Mouse (Mus musculus) heart, postnatal 0 days (tissue): Measurements from ENCODE around the gene Olfr190. TPM values are rescaled to one million over a fixed set of nuclear protein-coding genes. Genes with fewer than 3 reads are reported as not detected.
"Not testable (repeated sequence)": the region's sequence is repeated elsewhere in the genome, so short reads cannot be mapped to it uniquely, and the experiment has no call there.

Source experiments
- ATAC-seq: fragments of 200-750 bp; cut with Nextera tagmentation; 2 replicates; pipeline ENCODE4 v1.8.0; 2017; ENCODE audit warnings: low read depth, moderate number of reproducible peaks, moderate library complexity; ENCODE audit not compliant: insufficient read depth
- DNase-seq: peaks from one replicate; pipeline ENCODE4 v3.0.0-alpha.2; 2016; ENCODE audit warnings: low spot score
- H3K27ac ChIP-seq: fragments of 300-500 bp; sonication (generic); 2 replicates; pipeline ENCODE4 v1.5.1; 2014; ENCODE audit warnings: low read depth, mild to moderate bottlenecking
- H3K27me3 ChIP-seq: fragments of 300-500 bp; sonication (generic); 2 replicates; pipeline ENCODE4 v1.6.1; 2014; ENCODE audit warnings: low read length, mixed read lengths; ENCODE audit not compliant: control insufficient read depth, insufficient read depth
- H3K36me3 ChIP-seq: fragments of 300-500 bp; sonication (generic); replicated peaks from 2 replicates; pipeline ENCODE4 v1.6.1; 2014; ENCODE audit warnings: low read length, mixed read lengths; ENCODE audit not compliant: control insufficient read depth, insufficient read depth
- H3K4me1 ChIP-seq: fragments of 300-500 bp; sonication (generic); 2 replicates; pipeline ENCODE4 v1.6.1; 2014; ENCODE audit warnings: antibody characterized with exemption; ENCODE audit not compliant: control insufficient read depth, insufficient read depth
- H3K4me2 ChIP-seq: fragments of 300-500 bp; sonication (generic); 2 replicates; pipeline ENCODE4 v1.6.1; 2014; ENCODE audit warnings: low read depth, mild to moderate bottlenecking, low read length, moderate library complexity
- H3K4me3 ChIP-seq: fragments of 300-500 bp; sonication (generic); 2 replicates; pipeline ENCODE4 v1.5.1; 2014; ENCODE audit warnings: low read depth, low read length
- H3K9ac ChIP-seq: fragments of 300-500 bp; sonication (generic); replicated peaks from 2 replicates; pipeline ENCODE4 v1.6.1; 2014; ENCODE audit warnings: low read depth, low read length, mixed read lengths
- H3K9me3 ChIP-seq: fragments of 300-500 bp; sonication (generic); replicated peaks from 2 replicates; pipeline ENCODE4 v1.6.1; 2016; ENCODE audit warnings: low read length; ENCODE audit not compliant: control insufficient read depth
- CTCF ChIP-seq: IDR thresholded peaks from 2 replicates; pipeline ENCODE4 v1.5.1; 2016; ENCODE audit warnings: antibody characterized with exemption, control low read depth, low read depth
- EP300 ChIP-seq: IDR thresholded peaks from 2 replicates; pipeline ENCODE4 v1.6.1; 2016; ENCODE audit warnings: antibody characterized with exemption, low read depth
- WGBS: fragments of 180-500 bp; shearing (Covaris S2); extraction: QIAGEN DNeasy Blood & Tissue Kit; methylation state at CpG from one replicate; pipeline ENCODE4 v1.1.7; 2014; 5-methylcytosine and 5-hydroxymethylcytosine counted together
- polyA plus RNA-seq: library from polyadenylated mRNA; unstranded; fragments of >200 nt; fragmentation: Nextera tagmentation; extraction: Ambion mirVana; gene quantifications from 2 replicates; pipeline ENCODE4 v1.2.1, GENCODE M21; 2015
- total RNA-seq: library from RNA; depleted of rRNA; stranded (reverse); fragments of >200 nt; gene quantifications from 2 replicates; pipeline ENCODE4 v1.2.3, GENCODE M21; 2014; ENCODE audit warnings: low replicate concordance; rRNA removed

The Olfr190 gene
- total RNA-seq, result not detected in 2 replicates
- polyA plus RNA-seq, result not detected in 2 replicates

DNA sequence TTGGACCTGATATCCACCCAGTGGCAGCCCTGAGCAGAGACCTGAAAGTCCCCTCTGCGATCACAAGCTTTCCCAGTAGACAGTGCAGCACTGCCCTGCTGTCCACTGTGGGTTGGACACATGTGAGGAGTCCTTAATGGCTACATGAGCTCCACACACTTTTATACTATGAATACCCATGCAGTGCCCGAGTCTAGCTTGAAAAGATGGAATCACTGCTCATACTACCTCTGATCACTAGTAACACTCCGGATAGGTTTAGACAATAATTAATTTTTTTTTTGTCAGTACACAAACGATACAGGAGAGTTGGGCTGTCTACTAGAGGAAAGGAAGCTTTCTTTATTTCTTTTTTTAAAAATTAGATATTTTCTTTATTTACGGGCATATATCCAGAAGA lies at the start of gene Olfr190:
Olfr190 (minus strand) TSS at position 101 of the 400 bp plus-strand sequence.
- Histone ChIP-seq H3K9ac (no peak within 1 kb of the TSS), H3K27ac (no peak within 1 kb of the TSS), H3K4me2 (no peak within 1 kb of the TSS), H3K4me1 (no peaks in the 10 kb centered on the region), H3K4me3 (no peak within 1 kb of the TSS), H3K9me3 (no peaks in the 10 kb centered on the region), H3K36me3 (no peaks in the 10 kb centered on the region), H3K27me3 (no peaks in the 10 kb centered on the region)
- no peak for DNase-seq
- no peak for ATAC-seq
- 76% methylated on average over 5 of the region's 5 CpGs for WGBS
- no peak for TF ChIP-seq CTCF
- no peak for TF ChIP-seq EP300

DNA sequence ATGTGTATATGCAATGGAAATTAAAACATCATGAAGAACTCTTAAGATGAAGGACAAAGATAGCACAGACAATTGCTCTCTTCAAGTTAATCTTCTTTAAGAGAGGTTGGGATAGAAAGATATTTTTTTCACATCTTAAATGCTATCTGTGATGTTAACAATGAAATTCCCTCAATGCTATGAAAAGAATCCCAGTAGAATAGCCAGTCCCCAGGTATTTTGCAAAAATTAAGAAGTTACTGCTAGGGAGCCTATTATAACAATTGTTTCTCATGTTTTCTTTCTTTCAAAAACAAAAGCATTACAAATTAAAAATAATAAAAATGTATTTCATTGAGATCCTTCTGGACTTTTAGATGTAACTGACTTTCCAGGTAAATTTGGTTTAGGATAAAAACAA lies 43.2 kb upstream of the Olfr190 start, which contains the start of gene Olfr194:
Olfr194 (minus strand) TSS at position 101 of the 400 bp plus-strand sequence.
- Histone ChIP-seq H3K4me3 (no peak within 1 kb of the TSS), H3K4me1 (no peaks in the 10 kb centered on the region), H3K27ac (no peak within 1 kb of the TSS), H3K27me3 (no peaks in the 10 kb centered on the region), H3K4me2 (no peak within 1 kb of the TSS), H3K9me3 (0 out of 2 replicates have a peak, but pooled peaks cover 12% of the 10 kb centered on the region), H3K9ac (no peak within 1 kb of the TSS), H3K36me3 (no peaks in the 10 kb centered on the region)
- ATAC-seq (no peak), DNase-seq (no peak)
- no peak for TF ChIP-seq CTCF
- TF ChIP-seq EP300, result no peak

DNA sequence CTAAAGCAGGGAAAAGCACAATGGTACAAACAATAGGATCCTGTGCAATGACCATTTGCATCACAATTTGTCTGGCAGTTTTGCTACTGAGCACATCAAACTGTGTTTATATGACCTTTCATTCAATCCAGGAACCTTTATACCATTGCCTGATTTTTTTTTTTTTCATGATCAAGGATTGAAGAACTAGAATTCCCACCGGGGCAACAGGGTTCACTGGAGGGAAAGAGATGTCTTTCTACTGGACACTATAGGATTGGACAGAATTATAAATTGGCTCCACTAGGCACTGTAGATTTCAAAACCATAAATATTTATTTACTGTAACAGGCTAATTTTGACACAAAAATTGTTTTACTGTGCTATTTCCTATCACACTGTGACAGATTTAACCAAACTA lies 34.0 kb upstream of the Olfr190 start, which contains the start of gene Olfr193:
Olfr193 (minus strand) TSS at position 101 of the 400 bp plus-strand sequence.
- no peak within 1 kb of the TSS for H3K27ac ChIP-seq
- no peak within 1 kb of the TSS for H3K4me2 ChIP-seq
- H3K4me1 ChIP-seq, result no peaks in the 10 kb centered on the region
- DNase-seq (no peak), ATAC-seq (no peak)
- no peak within 1 kb of the TSS for H3K9ac ChIP-seq
- no peak within 1 kb of the TSS for H3K4me3 ChIP-seq
- no peaks in the 10 kb centered on the region for H3K36me3 ChIP-seq
- WGBS, result 74% methylated on average over 1 of the region's 1 CpGs
- H3K27me3 ChIP-seq, result no peaks in the 10 kb centered on the region
- TF ChIP-seq CTCF, result no peak
- TF ChIP-seq EP300, result no peak
- H3K9me3 ChIP-seq, result 0 out of 2 replicates have a peak, but pooled peaks cover 5% of the 10 kb centered on the region

DNA sequence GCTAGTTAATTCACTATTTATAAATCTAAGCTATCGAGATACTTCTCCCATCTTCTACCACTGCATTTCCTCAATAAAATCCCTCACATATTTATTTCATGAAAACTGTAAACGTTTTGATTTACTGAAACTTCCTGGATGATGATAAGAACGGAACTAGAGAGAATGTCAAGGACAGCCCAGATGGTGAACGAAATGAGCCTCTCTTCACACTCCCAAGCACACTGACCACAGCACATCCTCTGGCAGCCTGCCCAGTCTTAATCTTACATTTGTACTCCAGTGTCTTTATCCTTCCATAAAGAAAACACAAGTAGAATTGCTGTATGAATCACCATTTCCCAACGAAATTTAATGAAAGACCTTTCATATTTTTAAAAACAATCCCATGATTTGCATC lies 30.7 kb upstream of the Olfr190 start:
- not testable (repeated sequence) for H3K9ac ChIP-seq, H3K4me2 ChIP-seq, H3K4me1 ChIP-seq, H3K9me3 ChIP-seq, H3K36me3 ChIP-seq, H3K4me3 ChIP-seq, DNase-seq, H3K27ac ChIP-seq, H3K27me3 ChIP-seq, ATAC-seq
- 30% methylated on average over 5 of the region's 5 CpGs for WGBS

DNA sequence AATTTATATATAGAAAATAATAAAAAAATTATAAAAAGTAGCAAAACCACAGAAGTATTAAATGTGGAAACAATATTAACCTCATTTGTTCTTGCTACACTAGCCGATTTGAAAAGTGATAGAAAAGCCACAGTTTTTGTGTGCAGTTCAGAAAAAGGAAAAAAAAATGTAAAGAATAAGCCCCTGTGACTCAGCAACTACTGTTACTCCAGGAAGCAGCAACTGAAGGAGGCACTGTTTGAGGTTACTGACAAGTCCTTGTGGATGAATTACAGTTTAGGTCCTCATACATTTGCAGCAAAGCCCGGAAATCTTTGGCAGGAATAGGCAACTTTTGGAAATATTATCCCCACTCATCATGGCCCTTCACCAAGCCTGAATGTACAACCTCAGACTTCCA lies 27.5 kb upstream of the Olfr190 start:
- H3K4me2 ChIP-seq, result no peak overlapping the region
- H3K9ac ChIP-seq, result no peak overlapping the region
- no peaks in the 10 kb centered on the region for H3K4me1 ChIP-seq
- DNase-seq, result no peak
- no peaks in the 10 kb centered on the region for H3K36me3 ChIP-seq
- WGBS, result 57% methylated on average over 2 of the region's 2 CpGs
- no peak for TF ChIP-seq CTCF
- no peak for TF ChIP-seq EP300
- no peak overlapping the region for H3K4me3 ChIP-seq
- no peak for ATAC-seq
- no peaks in the 10 kb centered on the region for H3K27me3 ChIP-seq
- no peaks in the 10 kb centered on the region for H3K9me3 ChIP-seq
- H3K27ac ChIP-seq, result no peak overlapping the region

DNA sequence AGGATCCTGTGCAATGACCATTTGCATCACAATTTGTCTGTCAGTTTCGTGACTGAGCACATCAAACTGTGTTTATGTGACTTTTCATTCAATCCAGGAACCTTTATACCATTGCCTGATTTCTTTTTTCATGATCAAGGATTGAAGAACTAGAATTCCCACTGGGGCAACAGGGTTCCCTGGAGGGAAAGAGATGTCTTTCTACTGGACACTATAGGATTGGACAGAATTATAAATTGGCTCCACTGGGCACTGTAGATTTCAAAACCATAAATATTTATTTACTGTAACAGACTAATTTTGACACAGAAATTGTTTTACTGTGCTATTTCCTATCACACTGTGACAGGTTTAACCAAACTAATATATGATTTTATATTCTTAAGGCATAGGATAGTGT lies 11.9 kb upstream of the Olfr190 start, which contains the start of gene Olfr191:
Olfr191 (minus strand) TSS at position 101 of the 400 bp plus-strand sequence.
- 40% methylated on average over 1 of the region's 1 CpGs for WGBS
- DNase-seq, H3K9ac ChIP-seq, ATAC-seq, H3K9me3 ChIP-seq, H3K4me1 ChIP-seq, H3K4me2 ChIP-seq, H3K36me3 ChIP-seq, H3K4me3 ChIP-seq, H3K27me3 ChIP-seq, H3K27ac ChIP-seq: not testable (repeated sequence)

DNA sequence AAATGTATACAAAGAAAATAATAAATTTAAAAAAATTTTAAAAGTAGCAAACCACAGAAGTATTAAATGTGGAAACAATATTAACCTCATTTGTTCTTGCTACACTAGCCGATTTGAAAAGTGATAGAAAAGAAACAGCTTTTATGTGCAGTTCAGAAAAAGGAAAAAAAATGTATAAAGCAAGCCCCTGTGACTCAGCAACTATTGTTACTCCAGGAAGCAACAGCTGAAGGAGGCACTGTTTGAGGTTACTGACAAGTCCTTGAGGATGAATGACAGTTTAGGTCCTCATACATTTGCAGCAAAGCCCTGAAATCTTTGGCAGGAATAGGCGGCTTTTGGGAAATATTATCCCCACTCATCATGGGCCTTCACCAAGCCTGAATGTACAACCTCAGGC lies 3.3 kb upstream of the Olfr190 start:
- WGBS, result 63% methylated on average over 2 of the region's 2 CpGs
- not testable (repeated sequence) for H3K36me3 ChIP-seq, H3K4me2 ChIP-seq, H3K27me3 ChIP-seq, H3K9ac ChIP-seq, H3K27ac ChIP-seq, DNase-seq, ATAC-seq, H3K4me3 ChIP-seq, H3K9me3 ChIP-seq, H3K4me1 ChIP-seq
